Mouse (Mus musculus): ENCODE results near the gene Mbnl2.

GRCm38 (mm10) chr14:120262660-120263379, 12.6 kb upstream of the Mbnl2 start:
- TF ChIP-seq GATA1 (IDR thresholded peaks at IDR 0.05; ENCODE audit: borderline replicate concordance, low read length) (no peak), FLI1 (IDR thresholded peaks at IDR 0.05; ENCODE audit: low read length) (no peak)

Measured in megakaryocyte, embryonic 14.5 days (primary cell).